In genomic region chr3:86689305-86689704, GRCm38 (mm10) we compare ENCODE assay signal across 9 mouse cellular contexts.
DNase-seq lines count a peak whose midpoint lies in the region; ATAC-seq and TF ChIP-seq lines count a peak whose summit lies in the region.
"Had no signal": no experiment of that assay in that cellular context is flagged by ENCODE, and none has a peak within 500 bp of the region (broad histone marks: within the 10 kb centered on the region; RNA-seq: fewer than 3 reads in every experiment).

No protein-coding gene starts in this region.

- ATAC-seq in heart, embryonic 11.5 days (replicated peaks; ENCODE audit: insufficient number of reproducible peaks, low FRiP score, low TSS enrichment), result no peak
- ATAC-seq in hindbrain, embryonic 14.5 days (ENCODE audit: low FRiP score), result no peak
- ATAC-seq in midbrain, postnatal 0 days (ENCODE audit: low FRiP score), result no peak
- no peak for ATAC-seq in kidney, embryonic 14.5 days (ENCODE audit: low FRiP score, low TSS enrichment)

- peak overlapping the region; percentile 19; the same call in 1 of the 2 replicates for H3K4me3 ChIP-seq in heart, embryonic 11.5 days (ENCODE audit: low read depth, low read length)
- H3K4me3 ChIP-seq in hindbrain, embryonic 14.5 days (replicated peaks; ENCODE audit: low read length), result no peak overlapping the region
- no peak overlapping the region for H3K4me3 ChIP-seq in midbrain, postnatal 0 days (ENCODE audit: low read depth, low read length)
- H3K4me3 ChIP-seq in kidney, embryonic 14.5 days (ENCODE audit: low read length), result no peak overlapping the region

- no peaks in the 10 kb centered on the region for H3K36me3 ChIP-seq in heart, embryonic 11.5 days (ENCODE audit: control insufficient read depth, insufficient read depth, low read length)
- H3K36me3 ChIP-seq in hindbrain, embryonic 14.5 days (replicated peaks; ENCODE audit: control insufficient read depth, insufficient read depth), result no peaks in the 10 kb centered on the region
- no peaks in the 10 kb centered on the region for H3K36me3 ChIP-seq in midbrain, postnatal 0 days (ENCODE audit: insufficient read depth, low read length)
- H3K36me3 ChIP-seq in kidney, embryonic 14.5 days (ENCODE audit: control insufficient read depth, insufficient read depth, low read length), result no peaks in the 10 kb centered on the region

- no peak overlapping the region for H3K9ac ChIP-seq in heart, embryonic 11.5 days (ENCODE audit: low read depth, low read length)
- peak overlapping the region; percentile 34 for H3K9ac ChIP-seq in hindbrain, embryonic 14.5 days
- H3K9ac ChIP-seq in midbrain, postnatal 0 days (replicated peaks; ENCODE audit: low read length, poor library complexity, severe bottlenecking), result no peak overlapping the region
- H3K9ac ChIP-seq in kidney, embryonic 14.5 days (ENCODE audit: low read depth, low read length), result no peak overlapping the region

- WGBS in heart, embryonic 11.5 days (ENCODE audit: insufficient replicate concordance), result 14% methylated on average over 7 of the region's 7 CpGs
- WGBS in hindbrain, embryonic 14.5 days, result 13% methylated on average over 7 of the region's 7 CpGs
- WGBS in midbrain, postnatal 0 days, result 17% methylated on average over 7 of the region's 7 CpGs
- 32% methylated on average over 7 of the region's 7 CpGs for WGBS in kidney, embryonic 14.5 days

- no peak for DNase-seq in heart, postnatal 4 days
- DNase-seq in cerebellum, adult 11 months, result peak; percentile 5
- no peak for DNase-seq in hindbrain, embryonic 14.5 days (ENCODE audit: low spot score)
- peak; percentile 27 for DNase-seq in midbrain, postnatal 0 days (ENCODE audit: low spot score)
- DNase-seq in lung, postnatal 10 days, result no peak
- no peak for DNase-seq in left cerebral cortex, postnatal 14 days (ENCODE audit: low spot score in 2 of 2)
- DNase-seq: kidney, postnatal 36 days had no signal

- H3K4me2 ChIP-seq in heart, embryonic 11.5 days, result peak overlapping the region; percentile 51
- peak overlapping the region; percentile 25; the same call in 1 of the 2 replicates for H3K4me2 ChIP-seq in hindbrain, embryonic 14.5 days (replicated peaks)
- peak overlapping the region; percentile 29 for H3K4me2 ChIP-seq in midbrain, postnatal 0 days (ENCODE audit: low read depth, low read length, poor library complexity, severe bottlenecking)
- no peak overlapping the region for H3K4me2 ChIP-seq in kidney, embryonic 14.5 days (replicated peaks; ENCODE audit: low read depth, low read length)

- H3K27me3 ChIP-seq in heart, embryonic 11.5 days (ENCODE audit: control insufficient read depth, insufficient read depth, low read length), result peaks cover 6% of the 10 kb centered on the region; the same call in 1 of the 2 replicates
- no peaks in the 10 kb centered on the region for H3K27me3 ChIP-seq in hindbrain, embryonic 14.5 days (ENCODE audit: control insufficient read depth, insufficient read depth, low read length)
- no peaks in the 10 kb centered on the region for H3K27me3 ChIP-seq in midbrain, postnatal 0 days (ENCODE audit: insufficient read depth, low read length)
- no peaks in the 10 kb centered on the region for H3K27me3 ChIP-seq in kidney, embryonic 14.5 days (ENCODE audit: control insufficient read depth, insufficient read depth, low read length)

- no peak overlapping the region for H3K27ac ChIP-seq in heart, embryonic 11.5 days (ENCODE audit: low read depth, low read length)
- 0 out of 2 replicates have a peak overlapping the region, but pooled peaks have one; percentile 59 for H3K27ac ChIP-seq in hindbrain, embryonic 14.5 days
- H3K27ac ChIP-seq in midbrain, postnatal 0 days (ENCODE audit: low read depth, low read length), result no peak overlapping the region
- no peak overlapping the region for H3K27ac ChIP-seq in kidney, embryonic 14.5 days (ENCODE audit: low read depth, low read length)

- intact Hi-C loops in left cerebral cortex, postnatal 14 days (cut with DNase I), result no loop called here

- peak; percentile 41 for TF ChIP-seq CTCF in midbrain, postnatal 0 days (IDR thresholded peaks at IDR 0.05)

- H3K4me1 ChIP-seq in heart, embryonic 11.5 days (ENCODE audit: control insufficient read depth, insufficient read depth, low read length), result peaks cover 9% of the 10 kb centered on the region; the same call in 1 of the 2 replicates
- H3K4me1 ChIP-seq in hindbrain, embryonic 14.5 days (replicated peaks; ENCODE audit: control insufficient read depth, insufficient read depth, low read length), result peaks cover 13% of the 10 kb centered on the region; the same call in 1 of the 2 replicates
- 0 out of 2 replicates have a peak, but pooled peaks cover 2% of the 10 kb centered on the region for H3K4me1 ChIP-seq in midbrain, postnatal 0 days (ENCODE audit: insufficient read depth, low read length)
- H3K4me1 ChIP-seq in kidney, embryonic 14.5 days (ENCODE audit: control insufficient read depth, insufficient read depth, low read length), result no peaks in the 10 kb centered on the region

- H3K9me3 ChIP-seq in heart, embryonic 11.5 days (replicated peaks; ENCODE audit: control insufficient read depth, low read length), result no peaks in the 10 kb centered on the region
- no peaks in the 10 kb centered on the region for H3K9me3 ChIP-seq in hindbrain, embryonic 14.5 days (ENCODE audit: control insufficient read depth, low read length)
- H3K9me3 ChIP-seq in midbrain, postnatal 0 days (ENCODE audit: low read length), result no peaks in the 10 kb centered on the region
- no peaks in the 10 kb centered on the region for H3K9me3 ChIP-seq in kidney, embryonic 14.5 days (ENCODE audit: control insufficient read depth, low read length)

Comparison
In these comparisons a context has a peak if more than half of its experiments do, and no peak if none do; other contexts are left out.
1. DNase-seq: peak in cerebellum, adult 11 months (single experiment) and midbrain, postnatal 0 days (single experiment); none in heart, postnatal 4 days (single experiment), hindbrain, embryonic 14.5 days (single experiment), lung, postnatal 10 days (single experiment) and left cerebral cortex, postnatal 14 days (0 of 2).